Mouse (Mus musculus): ENCODE data around the gene Commd3. TPM values are rescaled to one million over a fixed set of nuclear protein-coding genes. Genes with fewer than 3 reads are reported as not detected.

Commd3 gene
- polyA plus RNA-seq, 1 experiment, result 265 TPM

DNA sequence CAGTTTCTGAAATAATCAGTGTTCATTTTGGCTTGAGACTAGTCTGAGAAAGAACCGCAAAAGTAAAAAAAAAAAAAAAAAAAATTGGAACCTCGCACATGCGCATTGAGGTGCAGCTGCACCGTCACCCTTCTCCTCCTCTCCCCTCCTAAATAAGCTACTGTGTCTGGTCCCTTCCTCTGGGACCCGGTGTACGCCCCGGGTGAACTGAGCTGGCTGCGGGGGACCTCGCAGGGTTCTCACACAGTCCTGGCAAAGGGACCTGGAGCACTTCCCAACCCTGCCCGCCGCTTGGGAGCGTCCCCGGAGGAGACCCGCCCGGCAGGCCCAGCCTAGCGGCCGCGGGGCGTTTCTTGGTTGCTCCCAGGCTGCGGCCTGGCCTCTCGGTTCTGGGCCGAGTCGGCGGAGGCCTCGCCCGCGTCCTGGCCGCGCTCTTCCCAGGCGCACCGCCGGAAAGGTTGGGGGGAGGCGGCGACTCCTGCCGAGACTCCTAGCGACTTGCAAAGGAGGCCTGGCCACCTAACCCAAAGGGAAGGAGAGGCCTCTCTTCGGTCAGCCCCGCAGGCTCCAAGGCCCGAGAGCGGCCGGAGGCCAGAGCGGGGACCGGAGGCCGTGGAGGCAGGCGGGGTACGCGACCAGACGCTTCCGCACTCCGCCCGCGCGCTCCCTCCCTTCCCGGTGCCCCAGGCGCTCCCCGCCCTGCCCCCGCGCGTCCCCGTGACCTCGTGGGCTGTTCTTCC, 21.9 kb downstream of the Commd3 start, which contains the start of gene Spag6:
Gene Spag6 (plus strand): TSS at position 162 of the 740 bp plus-strand sequence.
- no peak for TF ChIP-seq GATA1 (IDR thresholded peaks at IDR 0.05; ENCODE audit: low read length)

DNA sequence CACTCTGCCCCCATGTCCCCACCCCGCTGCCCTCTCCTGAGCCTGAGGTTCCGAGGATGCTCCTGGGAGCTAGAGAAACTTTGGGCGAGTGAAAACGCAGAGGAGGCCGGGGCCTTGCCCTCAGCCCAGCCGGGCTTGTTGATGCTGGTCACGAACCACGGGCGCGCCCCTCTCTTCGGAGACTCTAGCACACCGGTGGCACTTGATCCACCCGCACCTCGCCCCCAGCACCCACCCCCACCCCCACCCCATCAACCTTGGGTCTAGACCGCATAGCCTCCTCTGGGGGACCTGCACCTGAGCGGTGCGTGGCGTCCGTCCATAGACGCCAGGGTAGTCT, 22.4 kb downstream of the Commd3 start:
- TF ChIP-seq GATA1 (IDR thresholded peaks at IDR 0.05; ENCODE audit: low read length), result no peak

DNA sequence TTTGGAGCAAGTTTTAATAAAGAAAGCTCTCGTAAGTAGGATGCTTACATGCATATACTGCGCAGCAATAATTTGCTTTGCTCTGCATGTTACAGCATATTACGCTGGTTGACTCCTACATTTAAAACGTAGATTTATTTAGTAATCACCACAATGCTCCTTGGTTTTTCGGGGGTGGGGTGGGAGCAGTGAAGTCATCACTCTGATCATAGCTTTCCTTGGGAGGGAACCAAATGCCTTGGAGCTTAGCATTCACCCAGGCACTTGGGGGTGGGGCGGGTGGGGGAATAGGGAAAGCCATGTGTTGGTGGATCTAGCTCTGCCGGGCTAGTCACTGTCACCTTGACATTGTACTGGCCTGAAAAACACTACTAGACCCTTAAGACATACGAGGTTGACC, 23.0 kb downstream of the Commd3 start:
- TF ChIP-seq GATA1 (IDR thresholded peaks at IDR 0.05; ENCODE audit: low read length), result no peak

DNA sequence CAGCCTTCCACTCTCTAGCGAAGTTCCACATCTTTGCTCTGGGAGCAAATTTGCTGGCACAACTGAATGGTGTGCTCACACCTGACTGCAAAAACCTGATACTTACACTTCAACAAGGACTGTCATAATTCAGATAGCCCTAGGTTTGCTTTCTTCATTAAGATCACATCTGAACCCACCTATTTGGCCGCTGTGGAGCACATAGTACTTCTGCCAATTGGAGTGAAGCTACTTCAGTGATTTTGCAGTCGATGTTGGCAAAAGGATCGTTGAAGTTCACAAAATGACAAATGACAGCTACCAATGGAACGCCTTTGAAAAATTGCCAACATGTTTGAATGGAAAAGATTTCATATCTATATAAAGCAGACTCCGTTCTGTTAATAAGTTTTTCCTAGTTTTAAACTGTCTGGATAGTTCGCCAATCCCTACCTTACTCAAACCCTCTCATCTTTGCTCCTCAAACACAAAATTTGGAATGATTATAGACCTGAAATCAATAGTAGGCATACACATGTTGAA, 23.5 kb downstream of the Commd3 start:
- TF ChIP-seq GATA1 (IDR thresholded peaks at IDR 0.05; ENCODE audit: low read length), result no peak

DNA sequence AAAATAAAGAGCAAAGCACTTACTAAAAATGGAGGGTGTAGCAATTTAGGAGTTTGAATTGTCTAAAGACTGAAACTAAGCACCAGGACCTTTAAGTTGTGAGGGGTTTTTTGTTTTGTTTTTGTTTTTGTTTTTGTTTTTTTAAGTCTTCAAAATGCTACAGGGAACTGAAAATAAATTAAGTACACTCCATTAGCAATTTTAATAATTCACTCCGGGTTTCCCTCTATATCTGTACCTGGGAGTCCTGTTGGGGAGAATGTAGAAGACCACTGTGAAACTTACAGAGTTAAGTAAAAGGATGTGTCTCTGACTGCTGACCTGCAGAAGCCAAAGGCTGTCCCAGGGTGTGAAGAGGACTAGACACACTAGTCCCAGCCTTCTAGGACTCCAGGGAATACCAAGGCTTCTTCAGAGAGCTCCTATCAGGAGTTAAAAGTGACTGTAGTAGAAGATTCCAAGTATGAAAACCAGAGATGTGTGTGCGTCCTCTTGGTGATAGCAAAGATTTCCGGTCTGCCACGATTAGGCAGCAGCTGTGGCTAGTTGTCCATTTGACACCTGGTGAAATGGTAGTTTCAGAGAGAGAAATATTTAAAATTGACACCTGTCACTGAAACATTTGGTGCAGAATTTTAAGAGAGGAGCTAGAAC, 25.5 kb downstream of the Commd3 start:
- no peak for TF ChIP-seq GATA1 (IDR thresholded peaks at IDR 0.05; ENCODE audit: low read length)

DNA sequence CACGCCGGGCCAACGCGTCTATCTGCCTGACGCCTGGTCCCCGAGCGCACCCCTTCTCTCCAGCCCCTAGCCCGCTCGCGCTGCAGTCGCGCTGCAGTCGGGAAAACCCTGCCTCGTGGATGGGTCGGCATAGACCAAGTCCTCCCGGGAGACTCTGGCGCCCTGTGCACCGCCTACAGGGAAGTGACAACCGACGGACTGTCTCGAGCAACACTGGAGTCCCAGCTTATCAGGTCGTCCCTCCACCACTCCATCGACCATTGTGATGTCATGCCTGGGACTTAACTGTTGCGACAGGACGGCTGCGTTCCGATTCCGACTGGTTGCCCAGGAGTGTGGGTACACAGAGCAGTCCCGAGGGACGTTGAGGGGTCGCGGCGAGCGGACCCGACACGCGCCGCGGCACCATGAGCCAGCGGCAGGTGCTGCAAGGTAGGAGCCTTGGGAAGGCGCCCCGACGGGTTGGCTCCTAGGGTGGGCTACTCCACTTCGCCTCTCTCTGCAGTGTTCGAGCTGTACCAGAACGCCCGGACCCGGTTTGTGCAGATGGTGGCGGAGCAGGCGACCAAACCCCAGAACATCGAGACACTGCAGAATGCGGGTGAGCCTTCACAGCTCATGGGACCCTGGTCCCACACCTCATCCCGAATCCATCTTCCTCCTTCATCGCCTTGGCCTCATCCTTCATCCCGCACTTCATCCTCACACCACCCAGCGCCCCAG, 26.6 kb downstream of the Commd3 start:
- TF ChIP-seq GATA1 (IDR thresholded peaks at IDR 0.05; ENCODE audit: low read length), result no peak

DNA sequence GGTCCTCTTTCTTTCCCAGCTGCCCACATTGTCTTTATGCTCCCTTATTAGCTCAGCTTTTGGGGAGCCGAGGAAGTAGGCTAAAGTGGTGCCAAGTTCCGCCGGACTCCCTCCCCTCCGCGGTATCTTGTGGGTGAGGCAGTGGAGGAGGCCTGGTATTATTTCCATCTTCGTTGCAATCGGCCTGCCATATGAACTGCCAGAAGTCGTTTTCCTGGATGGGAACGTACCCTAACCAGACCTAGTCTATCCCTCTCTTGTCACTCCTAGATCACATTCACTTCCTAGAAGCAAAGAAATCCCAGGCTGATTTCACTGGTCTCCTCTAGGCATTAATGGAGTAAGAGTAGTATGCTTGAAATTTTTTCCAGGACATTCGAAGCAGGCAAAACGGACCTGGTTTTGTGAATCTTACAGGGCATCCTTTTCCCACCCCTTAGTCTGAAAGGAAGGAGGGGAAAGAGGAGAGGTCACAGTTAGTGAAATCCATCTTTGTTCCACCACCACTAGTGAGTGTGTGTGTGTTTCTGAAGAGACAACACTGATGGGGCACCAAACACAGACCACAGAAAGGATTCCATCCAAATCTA, 27.3 kb downstream of the Commd3 start:
- no peak for TF ChIP-seq GATA1 (IDR thresholded peaks at IDR 0.05; ENCODE audit: low read length)

DNA sequence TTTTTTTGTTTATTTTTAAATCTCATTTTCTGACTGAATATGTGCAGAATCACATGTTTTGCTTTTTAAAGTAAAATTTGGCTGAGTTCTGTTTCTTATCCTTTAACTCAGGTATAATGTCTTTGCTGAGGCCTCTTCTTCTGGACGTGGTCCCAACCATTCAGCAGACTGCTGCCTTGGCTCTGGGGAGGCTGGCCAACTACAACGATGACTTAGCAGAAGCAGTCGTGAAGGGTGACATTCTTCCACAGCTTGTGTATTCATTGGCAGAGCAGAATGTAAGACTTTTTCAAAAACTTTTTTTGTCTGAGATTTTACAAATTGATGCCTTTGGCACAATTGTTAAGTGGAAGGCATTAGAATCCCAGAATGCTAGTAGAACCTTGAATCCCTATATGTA, 38.2 kb downstream of the Commd3 start:
- TF ChIP-seq GATA1 (IDR thresholded peaks at IDR 0.05; ENCODE audit: low read length), result no peak

DNA sequence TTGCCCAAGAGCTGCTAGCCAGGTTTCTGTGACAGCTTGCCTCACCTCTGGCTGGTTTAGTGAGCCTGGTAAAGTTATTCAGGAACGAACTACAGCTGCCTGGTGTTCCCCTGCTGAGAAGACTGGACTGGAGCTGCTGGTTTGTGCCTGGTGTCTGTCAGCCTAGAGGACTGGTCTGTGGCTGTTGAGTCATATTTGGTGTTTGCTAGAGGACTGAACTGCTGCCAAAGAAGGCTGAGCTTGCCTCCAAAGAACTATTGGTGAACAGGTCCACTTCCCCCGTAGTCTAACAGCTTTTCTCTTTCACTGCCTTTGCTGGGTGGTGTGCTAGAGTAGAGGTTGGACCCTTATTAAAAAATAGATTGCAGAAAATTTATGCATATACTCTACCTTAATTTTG, 40.9 kb downstream of the Commd3 start:
- TF ChIP-seq GATA1 (IDR thresholded peaks at IDR 0.05; ENCODE audit: low read length), result no peak

DNA sequence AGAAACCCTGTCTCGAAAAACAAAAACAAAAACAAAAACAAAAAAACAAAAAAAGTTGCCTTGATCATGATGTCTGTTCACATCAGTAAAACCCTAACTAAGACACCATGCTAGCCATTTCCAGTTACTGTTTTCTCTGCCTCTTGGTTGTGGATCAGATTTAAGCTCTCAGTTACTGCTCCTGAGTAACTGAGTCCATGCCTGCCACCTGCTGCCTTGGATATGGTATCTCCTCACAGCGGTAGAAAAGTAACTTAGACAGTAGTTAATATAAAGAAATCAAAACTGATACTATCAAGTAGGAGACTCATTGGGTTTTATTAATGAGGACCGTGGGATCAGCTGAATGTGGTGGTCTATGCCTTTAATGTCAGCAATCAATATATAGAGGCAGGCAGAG, 42.2 kb downstream of the Commd3 start:
- TF ChIP-seq GATA1 (IDR thresholded peaks at IDR 0.05; ENCODE audit: low read length), result no peak

DNA sequence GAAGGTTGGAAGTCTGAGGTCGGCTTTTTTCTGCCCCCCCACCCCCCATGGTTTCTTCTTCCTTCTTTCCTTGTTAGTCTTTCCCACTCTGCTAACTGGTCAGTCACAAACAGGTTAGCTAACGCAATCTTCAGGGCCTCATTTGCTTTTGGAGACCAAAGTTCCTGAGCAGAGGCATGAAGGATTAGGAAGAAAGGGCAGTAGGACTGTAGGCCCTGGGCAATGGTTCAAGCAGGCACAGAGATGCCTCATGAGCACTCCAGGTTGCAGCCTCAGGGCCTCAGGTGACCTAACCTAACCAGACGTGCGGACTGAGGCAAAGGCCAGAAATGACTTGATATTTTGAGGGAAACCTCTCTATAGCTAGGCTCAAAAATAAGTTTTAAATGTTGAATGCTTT, 46.3 kb downstream of the Commd3 start:
- TF ChIP-seq GATA1 (IDR thresholded peaks at IDR 0.05; ENCODE audit: low read length), result no peak

DNA sequence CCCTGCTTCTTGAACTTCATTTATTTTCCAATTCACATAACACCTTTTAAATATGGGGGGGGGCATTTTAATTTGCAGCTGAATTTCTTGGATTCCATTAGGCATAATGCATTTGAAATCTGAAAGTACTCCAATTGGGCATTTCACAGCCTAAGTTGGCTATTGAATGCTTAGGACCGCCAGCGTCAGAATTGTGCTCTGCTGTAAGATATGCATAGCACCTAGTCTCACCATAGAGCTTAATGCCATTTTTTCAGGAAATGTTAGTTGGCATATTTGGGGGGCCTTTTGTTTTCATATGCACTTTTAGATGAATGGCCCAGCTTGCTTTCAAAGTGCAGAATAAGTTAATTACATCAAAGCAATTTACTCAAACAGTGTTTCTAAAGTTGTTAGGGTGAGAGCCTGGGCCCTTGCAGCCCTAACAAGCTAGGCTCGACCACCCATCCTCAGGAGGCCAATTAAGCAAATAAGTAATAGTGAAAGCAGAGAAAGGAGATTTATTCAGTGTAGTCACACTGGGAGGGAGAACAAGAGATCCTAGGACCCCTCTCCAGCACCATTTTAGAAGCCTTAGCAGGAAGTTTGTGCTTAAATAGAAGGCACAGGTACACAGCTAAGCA, 50.1 kb downstream of the Commd3 start:
- no peak for TF ChIP-seq GATA1 (IDR thresholded peaks at IDR 0.05; ENCODE audit: low read length)

DNA sequence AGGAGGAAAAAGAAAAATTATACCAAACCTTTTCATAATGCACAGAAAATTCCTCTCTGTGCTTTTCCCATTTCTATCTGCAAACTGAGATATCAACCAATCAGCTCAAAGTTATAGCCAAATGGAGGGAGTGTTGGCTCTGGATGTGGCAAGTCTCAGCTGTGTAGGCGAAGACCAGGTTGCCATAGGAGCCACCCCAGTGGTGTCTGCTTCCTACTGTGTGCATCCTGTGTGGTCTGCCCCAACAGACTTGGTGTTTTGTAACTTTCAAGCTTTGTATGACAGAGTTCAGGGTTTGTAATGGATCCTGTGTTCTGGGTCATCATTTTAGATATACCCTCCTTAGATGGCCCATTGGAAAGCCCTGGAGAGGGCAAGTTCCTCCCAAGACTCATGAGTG, 52.3 kb downstream of the Commd3 start:
- TF ChIP-seq GATA1 (IDR thresholded peaks at IDR 0.05; ENCODE audit: low read length), result no peak

Other genes with a start within 250 kb of the Commd3 start
- 78.0 and 110 TPM in 2 replicates for gene Bmi1, start 4.6 kb downstream of the Commd3 start, polyA plus RNA-seq (2012)
- gene Spag6, start 21.6 kb downstream of the Commd3 start, polyA plus RNA-seq (2012), result 0.37 and 0.66 TPM in 2 replicates